Mouse (Mus musculus) cerebellum, adult 11-12 months (tissue): ENCODE data around the gene Olfr328.
A peak's percentile ranks its signal among the peaks of the same experiment; 100 is the strongest.
"Not testable (repeated sequence)": the region's sequence is repeated elsewhere in the genome, so short reads cannot be mapped to it uniquely, and the experiment has no call there.

Experiments used
- DNase-seq: peaks from one replicate; pipeline ENCODE4 v3.0.0; 2022

Olfr328 gene

DNA sequence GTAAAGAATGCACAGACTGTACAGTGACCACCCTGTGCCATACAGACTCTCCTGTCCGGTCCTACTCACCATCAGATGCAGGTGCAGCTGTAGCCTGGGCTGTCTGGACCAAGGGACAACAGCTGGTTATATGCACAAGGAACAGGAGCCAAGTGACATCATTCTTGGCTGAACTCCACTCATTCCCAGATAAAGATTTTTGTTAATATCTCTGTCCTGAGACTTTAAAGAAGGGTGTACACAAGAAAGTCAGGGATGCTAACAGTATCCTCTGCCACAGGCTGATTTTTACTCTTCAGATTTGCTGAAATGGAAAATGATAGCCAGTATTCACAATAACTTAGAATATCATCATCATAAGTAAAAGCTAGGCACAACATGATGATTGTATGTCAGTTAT lies at the start of gene Olfr328:
Gene Olfr328 (minus strand): TSS at position 101 of the 400 bp plus-strand sequence.
- DNase-seq: no peak

DNA sequence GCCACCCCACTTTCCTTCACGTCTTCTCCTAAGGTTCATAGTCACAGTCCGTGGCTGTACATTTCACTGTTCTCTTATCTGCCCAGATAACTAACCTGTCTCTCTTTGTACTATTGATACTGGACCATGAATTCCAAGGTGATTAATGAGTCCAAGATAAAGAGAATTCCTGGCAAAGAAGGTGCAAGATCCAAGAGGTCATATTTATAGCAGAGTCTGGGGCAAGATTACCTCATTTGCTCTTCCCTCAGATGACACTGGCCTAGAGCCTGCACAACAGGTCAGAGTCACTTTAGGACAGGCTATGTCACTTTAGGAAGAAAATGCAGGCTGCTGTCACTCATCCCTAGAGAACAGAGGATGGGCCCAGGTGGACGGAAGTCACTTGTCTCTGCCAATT lies 49.8 kb upstream of the Olfr328 start:
- no peak for DNase-seq

DNA sequence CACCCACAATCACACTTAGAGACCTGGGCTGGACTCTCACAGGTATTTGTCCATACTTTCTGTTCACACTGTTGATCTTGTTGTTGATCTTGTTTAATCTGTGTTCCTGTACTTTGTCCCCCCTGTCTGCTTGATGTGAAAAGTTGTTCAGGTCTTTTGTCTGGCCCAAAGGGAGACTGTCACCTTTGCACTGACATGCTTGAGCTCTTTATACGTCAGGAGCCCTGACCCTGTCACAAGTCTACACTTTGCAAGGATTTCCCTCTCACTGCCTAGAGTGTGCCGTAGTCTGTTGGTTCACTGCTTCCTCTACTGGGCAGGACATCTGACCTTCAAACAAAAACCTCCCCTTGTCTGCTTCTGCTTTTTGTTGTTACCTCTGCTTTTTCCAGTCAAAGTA lies 49.3 kb upstream of the Olfr328 start:
- no peak for DNase-seq

DNA sequence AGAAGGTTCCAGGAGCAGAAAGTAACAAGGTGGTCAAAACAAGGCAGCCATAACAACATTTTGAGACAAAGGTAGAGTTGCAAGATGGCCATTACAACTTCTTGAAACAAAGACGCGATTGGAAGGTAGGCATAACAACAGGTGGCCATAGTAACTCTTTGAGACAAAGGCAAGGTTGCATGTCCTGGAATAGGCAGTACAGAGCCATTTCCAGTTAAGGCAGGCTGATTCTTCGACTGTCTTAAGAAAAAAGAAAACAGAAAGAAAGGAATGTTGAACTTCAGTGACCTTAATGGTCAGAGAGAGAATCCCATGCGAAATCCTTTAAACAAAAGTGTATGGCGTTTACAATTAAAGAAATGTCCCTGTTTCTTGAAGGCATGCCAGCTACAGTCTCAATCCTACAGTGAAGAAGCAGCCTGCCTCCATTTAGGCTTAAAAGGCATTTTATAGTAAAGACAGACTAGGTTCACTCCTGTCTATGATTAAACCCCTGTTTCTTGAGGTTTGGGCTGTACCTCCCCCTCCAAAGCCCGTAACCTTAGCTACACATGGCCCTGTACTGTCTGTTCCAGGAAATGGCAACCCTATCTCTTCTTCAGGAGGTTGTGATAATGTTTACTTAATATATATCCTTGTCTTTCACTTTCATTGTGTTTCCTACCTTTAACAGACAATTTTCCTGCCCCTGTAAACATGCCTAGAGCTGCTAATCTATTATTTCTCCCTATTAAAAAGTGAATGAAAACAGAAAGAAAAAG lies 47.5 kb upstream of the Olfr328 start:
- DNase-seq: no peak

DNA sequence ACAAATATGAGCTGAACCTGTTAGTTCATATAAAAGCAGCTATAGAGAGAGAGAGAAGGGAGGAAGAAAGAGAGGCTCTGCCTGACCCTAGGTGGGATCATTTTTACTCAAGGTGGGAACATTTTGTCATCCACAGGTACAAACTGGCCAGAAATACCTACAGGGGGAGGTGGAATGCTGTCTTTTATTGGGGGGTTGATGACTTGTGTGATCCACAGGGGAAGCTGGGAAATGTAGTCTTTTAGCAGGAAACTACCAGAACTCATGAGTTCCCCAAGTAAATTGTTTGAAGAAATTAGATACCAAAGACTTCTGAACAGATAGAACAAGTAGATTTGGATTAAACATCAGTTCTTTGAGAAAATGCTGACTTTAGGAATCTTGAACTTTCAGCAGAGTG lies 46.6 kb upstream of the Olfr328 start:
- DNase-seq: no peak

DNA sequence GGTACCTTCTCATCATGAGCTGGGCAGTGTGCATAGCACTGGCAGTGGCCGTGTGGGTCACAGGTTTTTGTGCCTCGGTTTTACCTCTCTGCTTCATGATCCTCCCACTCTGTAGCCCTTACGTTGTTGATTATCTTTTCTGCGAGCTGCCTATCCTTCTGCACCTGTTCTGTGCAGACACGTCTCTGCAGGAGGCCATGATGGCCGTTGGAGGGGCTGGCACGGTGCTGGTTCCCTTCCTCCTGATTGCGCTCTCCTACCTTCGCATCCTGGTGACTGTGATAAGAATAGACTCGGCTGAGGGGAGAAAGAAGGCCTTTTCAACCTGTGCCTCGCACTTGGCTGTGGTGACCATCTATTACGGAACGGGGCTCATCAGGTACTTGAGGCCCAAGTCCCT lies 42.4 kb upstream of the Olfr328 start:
- no peak for DNase-seq

DNA sequence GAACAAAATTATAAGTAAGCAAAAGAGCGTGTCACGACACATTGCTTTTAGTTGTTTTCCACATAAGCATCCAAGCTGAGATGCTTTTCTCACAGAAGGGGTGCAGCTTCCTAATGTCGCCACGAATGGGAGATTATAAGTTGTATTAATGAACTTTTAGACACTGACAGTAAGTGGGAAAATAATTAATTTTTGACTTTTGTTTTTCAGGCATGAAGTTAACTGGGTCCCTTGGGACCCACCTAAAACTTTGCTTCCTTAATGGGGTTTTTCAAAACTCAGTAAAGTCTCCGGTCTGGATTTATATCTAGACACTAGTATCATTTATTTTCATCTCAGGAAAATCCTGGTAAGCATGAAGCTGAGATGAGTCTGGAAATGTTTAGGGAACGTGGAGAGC lies 39.4 kb upstream of the Olfr328 start, which contains the start of gene Olfr324:
Gene Olfr324 (plus strand): TSS at position 301 of the 400 bp plus-strand sequence.
- no peak for DNase-seq

DNA sequence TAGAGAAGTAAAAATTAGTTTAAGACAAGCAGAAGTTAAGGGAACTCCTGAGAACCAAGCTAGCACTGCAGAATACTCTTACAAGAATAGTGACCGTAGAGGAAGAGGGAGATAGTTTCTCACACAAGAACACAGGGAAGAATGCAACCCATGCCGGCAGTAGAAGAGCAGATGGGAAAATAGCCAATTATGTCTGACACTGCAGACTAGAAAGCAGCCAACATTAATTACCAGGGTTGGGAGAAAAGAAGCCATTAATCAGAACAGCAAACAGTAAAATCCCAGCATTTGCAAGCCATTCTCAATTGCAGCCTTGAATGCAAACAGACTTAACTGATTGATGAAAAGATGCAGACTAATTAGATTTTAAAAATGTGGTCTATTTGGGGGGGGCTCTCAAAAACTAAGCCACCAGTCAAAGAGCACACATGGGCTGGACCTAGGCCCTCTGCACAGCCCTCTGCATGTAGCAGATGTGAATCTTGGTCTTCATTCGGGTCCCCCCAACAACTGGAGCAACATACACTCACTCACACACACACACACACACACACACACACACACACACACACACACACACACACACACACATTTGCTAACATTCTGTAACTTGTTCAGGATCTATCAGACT lies 33.3 kb upstream of the Olfr328 start:
- DNase-seq: no peak

DNA sequence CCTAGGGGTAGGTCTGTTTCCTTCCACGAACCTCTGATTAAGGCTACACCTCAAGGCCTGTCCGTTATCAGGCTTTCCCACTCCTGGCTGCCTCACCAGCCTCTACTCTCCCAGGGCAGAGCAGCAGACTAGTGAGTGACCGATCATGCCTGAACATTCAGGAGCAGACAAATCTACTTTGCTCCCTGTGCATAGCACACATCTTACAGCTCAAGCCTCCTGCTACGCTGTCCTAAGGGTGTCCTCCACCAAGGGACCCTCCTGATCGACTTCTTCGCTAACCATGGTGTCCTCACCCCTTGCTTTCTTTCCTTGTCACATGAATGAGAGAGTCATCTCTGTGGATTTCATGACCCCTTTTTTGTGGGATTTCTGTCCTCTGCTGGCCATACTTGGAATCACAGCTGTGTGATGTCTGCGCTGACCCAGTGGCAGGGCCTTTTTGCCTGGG lies 32.5 kb upstream of the Olfr328 start:
- no peak for DNase-seq

DNA sequence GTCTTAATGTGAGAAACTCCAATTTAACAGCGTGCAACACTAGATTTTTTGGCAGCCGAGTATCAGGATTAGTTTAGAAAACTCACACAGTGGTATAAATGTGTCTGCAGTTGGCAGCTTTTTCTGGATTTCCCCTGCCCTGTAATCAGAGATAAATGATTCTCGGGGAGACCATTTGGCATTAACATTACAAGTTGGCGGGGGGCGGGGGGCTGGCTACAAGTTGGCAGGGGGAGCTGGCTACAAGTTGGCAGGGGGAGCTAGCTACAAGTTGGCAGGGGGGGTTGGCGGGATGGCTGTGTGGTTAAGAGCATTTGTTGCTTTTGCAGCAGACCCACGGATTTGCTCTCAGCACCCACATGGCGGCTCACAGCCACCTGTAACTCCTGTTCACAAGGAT lies 23.2 kb upstream of the Olfr328 start:
- DNase-seq: no peak

DNA sequence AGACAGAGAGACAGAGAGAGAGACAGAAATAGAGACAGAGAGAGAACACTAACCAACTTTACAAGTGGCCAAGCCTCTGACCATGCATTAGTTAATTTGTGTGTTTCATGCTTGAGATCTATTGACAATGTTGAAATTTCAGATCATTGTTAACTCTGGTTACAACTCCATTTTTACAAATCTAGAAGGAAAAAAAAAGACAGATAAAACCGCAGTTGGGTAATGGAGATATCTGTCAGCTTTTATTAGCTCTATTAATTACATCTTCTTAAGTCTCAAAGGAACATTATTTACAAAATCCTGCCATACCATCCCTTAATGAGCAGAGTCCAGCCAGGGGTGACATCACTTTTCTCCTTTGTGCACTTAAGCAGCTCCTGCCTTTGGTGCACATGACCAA lies 22.0 kb upstream of the Olfr328 start, which contains the start of gene Olfr325:
Gene Olfr325 (plus strand): TSS at position 301 of the 400 bp plus-strand sequence.
- DNase-seq: no peak

DNA sequence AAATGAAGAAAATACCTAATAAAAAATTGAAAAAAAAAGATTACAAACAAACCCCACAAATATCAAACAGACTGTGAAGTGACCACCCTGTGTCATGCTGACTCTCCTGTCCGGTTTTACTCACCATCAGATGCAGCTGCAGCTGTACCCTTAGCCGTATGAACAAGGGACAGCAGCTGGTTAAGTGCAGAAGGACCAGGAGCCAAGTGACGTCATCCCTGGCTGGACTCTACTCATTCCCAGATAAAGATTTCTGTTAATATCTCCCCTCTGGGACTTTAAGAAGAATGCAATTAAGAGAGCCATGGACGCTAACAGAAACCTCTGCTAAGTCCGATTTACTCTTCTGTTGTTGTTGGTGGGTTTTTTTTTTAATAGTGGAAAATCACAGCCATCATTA lies 15.0 kb upstream of the Olfr328 start, which contains the start of gene Olfr224:
Gene Olfr224 (minus strand): TSS at position 149 of the 400 bp plus-strand sequence.
- no peak for DNase-seq

DNA sequence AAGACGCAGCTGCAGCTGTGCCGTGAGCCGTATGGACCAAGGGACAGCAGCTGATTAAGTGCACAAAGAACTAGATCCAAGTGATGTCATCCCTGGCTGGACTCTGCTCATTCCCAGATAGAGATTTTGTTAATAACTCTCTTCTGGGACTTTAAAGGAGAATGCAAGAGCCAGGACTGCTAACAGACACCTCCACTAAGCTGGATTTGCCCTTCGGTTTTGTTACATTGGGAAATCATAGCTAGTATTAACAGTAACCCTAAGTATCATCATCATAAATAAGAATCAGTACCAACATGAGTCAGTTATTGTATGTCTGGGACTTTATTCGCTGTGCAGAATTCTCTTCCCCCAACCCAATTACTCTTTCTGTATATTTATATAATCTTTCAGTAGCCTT lies 9.1 kb downstream of the Olfr328 start, which contains the start of gene Olfr329-ps:
Gene Olfr329-ps (minus strand): TSS at position 101 of the 400 bp plus-strand sequence.
- no peak for DNase-seq

DNA sequence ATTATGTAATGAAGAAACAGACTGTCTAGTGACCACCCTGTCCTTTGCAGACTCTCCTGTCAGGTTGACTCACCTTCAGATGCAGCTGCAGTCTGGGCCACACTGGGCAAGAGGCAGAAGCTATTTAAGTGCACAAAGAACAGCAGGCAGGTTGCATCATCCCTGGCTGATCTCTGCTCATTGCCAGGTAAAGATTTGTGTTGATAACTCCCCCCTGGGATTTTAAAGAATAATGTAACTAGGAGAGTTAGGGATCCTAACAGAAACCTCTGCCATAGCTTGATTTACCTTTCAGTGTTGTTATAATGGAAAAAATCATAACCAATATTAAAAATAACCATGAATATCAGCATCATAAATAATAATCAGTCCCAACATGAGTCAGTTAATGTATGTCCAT lies 20.7 kb downstream of the Olfr328 start, which contains the start of gene Olfr330:
Gene Olfr330 (minus strand): TSS at position 101 of the 400 bp plus-strand sequence.
- DNase-seq: not testable (repeated sequence)

DNA sequence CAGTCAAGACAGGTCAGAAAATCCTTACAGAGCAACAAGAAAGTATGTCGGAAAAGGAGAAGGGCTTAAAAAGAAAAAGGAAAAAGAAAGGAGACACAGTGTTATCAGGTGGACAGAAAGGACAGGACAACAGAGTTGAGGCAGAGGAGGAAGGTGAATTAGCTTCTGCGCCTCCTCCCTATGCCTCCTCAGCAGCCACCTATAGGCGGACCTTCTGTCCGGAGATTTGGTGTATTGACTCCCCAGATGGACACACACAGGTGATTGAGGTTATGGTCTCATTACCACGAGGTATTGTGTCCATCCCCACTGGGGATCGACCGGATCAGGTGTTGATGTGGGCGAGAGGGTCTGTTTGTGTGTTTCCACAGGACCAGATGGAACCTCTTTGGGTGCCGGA lies 35.7 kb downstream of the Olfr328 start:
- peak; percentile 33 for DNase-seq

DNA sequence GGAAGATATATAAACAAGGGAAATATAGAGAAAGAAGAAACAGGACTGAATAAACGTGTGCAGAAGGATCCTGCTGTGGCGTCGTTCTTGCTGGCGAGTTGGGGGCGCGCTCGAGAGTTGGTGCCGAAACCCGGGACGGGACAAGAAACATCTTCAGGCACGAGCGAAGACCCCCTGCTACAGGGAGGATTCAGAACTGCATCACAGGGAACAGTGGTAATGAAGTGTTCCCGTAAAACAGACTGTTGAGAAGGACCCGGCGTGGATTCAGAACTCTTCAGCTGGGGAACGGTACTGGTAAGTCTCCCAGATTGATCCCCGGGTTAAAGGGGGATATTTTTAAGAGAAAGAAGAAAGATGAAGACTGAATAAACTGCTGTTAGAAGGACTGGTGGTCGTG lies 36.5 kb downstream of the Olfr328 start:
- peak; percentile 58 for DNase-seq

DNA sequence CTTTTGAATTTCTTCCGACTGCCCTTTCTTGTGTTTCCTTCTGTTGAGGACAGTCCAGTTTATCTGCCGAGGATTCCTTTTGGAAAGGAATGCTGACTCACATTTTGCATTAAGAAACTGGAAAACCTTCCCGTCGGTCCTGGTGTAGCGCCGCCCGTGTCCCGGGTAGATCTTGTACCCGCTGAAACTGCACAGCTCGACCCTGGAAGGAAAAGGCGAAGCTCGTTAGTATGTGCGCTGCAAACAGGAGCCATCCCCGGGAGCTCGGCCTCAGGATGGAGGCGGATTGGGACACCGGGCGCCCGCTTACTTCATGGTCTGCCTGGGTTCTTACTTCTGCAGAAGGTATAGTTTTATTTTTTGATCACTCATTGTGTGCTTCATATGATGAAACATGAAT lies 46.4 kb downstream of the Olfr328 start:
- not testable (repeated sequence) for DNase-seq

DNA sequence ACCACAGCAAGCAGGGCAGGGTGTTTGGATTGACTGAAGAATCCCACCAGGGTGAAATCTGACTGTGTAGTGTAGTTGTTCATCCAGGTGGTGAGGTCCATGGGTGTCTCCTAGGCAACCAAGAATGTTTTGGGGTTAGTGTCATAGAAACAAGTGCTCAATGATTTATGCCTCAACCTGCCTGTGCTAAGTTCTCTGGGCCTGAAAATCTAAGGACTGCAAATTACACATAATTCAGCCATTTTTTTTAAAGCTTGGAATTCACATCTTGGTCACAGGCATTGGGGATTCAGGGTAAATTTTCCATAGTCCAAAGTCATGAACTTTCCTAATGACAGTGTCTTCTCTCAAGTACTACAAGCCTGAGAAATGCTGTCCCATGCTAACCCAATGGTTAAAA lies 53.0 kb downstream of the Olfr328 start, which contains the start of gene Olfr331:
Gene Olfr331 (minus strand): TSS at position 101 of the 400 bp plus-strand sequence.
- not testable (repeated sequence) for DNase-seq
